Mouse (Mus musculus): ENCODE results near the gene Gpr152.

DNA sequence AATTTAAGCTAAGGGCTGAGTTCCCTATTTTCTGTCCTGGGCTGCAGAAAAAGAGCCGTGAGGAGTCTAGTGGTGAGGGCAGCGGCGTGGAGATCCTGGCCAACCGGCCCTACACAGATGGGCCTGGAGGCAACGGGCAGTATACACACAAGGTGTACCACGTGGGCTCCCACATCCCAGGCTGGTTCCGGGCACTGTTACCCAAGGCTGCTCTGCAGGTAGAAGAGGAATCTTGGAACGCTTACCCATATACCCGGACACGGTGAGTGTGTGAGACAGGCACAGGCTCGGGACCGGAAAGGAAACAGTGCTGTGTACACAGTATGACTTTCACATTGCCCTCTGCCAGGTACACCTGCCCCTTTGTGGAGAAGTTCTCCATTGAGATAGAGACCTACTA lies 37.0 kb upstream of the Gpr152 start:
- TF ChIP-seq TAL1 (IDR thresholded peaks at IDR 0.05; ENCODE audit: low read length), result no peak
- no peak for TF ChIP-seq GATA1 (IDR thresholded peaks at IDR 0.05; ENCODE audit: low read length)
